Mouse (Mus musculus): ENCODE data around the gene Tefm. TPM values are rescaled to one million over a fixed set of nuclear protein-coding genes. Genes with fewer than 3 reads are reported as not detected.
A peak's percentile ranks its signal among the peaks of the same experiment; 100 is the strongest.

Gene Tefm
- polyA plus RNA-seq, 1 experiment, result 13.0 TPM

DNA sequence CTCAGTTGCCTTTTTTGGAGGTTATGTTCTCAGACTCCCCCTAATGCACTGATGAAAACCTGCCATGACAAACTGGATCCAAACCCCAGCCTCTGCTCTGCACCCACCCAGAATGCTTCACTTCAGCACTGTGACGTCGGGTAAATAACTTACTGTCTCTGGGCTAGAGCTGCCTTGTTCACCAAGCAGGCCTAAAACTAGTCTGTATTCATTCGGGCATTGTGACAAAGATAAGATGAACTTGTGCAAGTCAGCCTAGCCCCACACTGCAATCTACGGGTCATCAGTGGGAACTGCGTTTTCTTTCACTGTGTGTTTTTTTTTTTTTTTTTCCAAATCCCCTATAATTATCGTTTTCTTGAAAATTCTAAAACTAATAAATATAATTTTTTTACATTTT lies 5.8 kb upstream of the Tefm start:
- Histone ChIP-seq H3K36me3 (ENCODE audit: control insufficient read depth, insufficient read depth) (no peaks in the 10 kb centered on the region), H3K4me2 (ENCODE audit: low read depth) (no peak overlapping the region), H3K4me3 (no peak overlapping the region), H3ac (ENCODE audit: control insufficient read depth, insufficient read length) (no peak overlapping the region), H3K79me2 (ENCODE audit: control insufficient read depth, insufficient read depth) (no peaks in the 10 kb centered on the region), H3K27me3 (ENCODE audit: control insufficient read depth, insufficient read depth, insufficient read length) (no peaks in the 10 kb centered on the region)
- TF ChIP-seq MYOD1 (IDR thresholded peaks at IDR 0.05; ENCODE audit: control insufficient read depth in 1 of 3, insufficient read length in 2 of 3, low read depth in 2 of 3) (no peak), TCF3 (IDR thresholded peaks at IDR 0.05; ENCODE audit: insufficient read length, low read depth) (no peak), CEBPB (IDR thresholded peaks at IDR 0.05; ENCODE audit: insufficient read depth, poor library complexity, severe bottlenecking) (no peak), MAX (IDR thresholded peaks at IDR 0.05; ENCODE audit: low read depth) (no peak), SRF (IDR thresholded peaks at IDR 0.05; ENCODE audit: control insufficient read depth, insufficient read length, low read depth) (no peak), REST (IDR thresholded peaks at IDR 0.05; ENCODE audit: insufficient read depth, insufficient read length) (no peak), POLR2A (IDR thresholded peaks at IDR 0.05; ENCODE audit: insufficient read length, low read depth) (no peak), TCF12 (IDR thresholded peaks at IDR 0.05; ENCODE audit: insufficient read depth, poor library complexity, severe bottlenecking) (no peak), USF1 (IDR thresholded peaks at IDR 0.05; ENCODE audit: low read depth) (no peak)

DNA sequence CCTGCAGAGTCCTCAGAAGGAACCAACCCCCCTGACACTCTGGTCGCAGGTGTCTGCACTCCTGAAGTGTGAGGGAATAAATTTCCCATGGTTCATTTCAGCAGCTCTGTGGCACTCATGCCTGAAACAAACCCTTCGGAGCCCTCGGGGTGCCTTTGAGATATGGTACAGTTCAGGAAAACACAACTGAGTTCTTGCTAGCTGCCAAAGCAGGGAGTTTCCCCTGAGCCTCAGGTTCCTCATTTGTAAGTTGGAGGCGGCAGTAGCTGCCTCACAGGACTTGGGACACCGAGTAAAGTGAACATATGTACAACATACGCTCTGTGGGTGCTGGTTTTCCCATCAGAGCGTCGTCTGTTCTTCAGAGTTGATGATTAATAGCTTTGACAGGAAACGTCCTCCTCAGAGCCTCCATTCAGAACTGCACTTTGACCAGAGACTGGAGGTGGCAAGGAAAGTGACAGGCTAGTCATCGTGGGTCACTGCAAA lies 3.9 kb upstream of the Tefm start:
- Histone ChIP-seq H3K79me2 (ENCODE audit: control insufficient read depth, insufficient read depth) (peaks cover 7% of the 10 kb centered on the region), H3ac (ENCODE audit: control insufficient read depth, insufficient read length) (no peak overlapping the region), H3K4me2 (ENCODE audit: low read depth) (no peak overlapping the region), H3K36me3 (ENCODE audit: control insufficient read depth, insufficient read depth) (no peaks in the 10 kb centered on the region), H3K4me3 (no peak overlapping the region), H3K27me3 (ENCODE audit: control insufficient read depth, insufficient read depth, insufficient read length) (no peaks in the 10 kb centered on the region)
- TF ChIP-seq MYOG (IDR thresholded peaks at IDR 0.05; ENCODE audit: control insufficient read depth in 1 of 3, insufficient read depth in 1 of 3, insufficient read length in 2 of 3, low read depth in 2 of 3) (no peak), USF1 (IDR thresholded peaks at IDR 0.05; ENCODE audit: low read depth) (no peak), MAX (IDR thresholded peaks at IDR 0.05; ENCODE audit: low read depth) (no peak), MYOD1 (IDR thresholded peaks at IDR 0.05; ENCODE audit: control insufficient read depth in 1 of 3, insufficient read length in 2 of 3, low read depth in 2 of 3) (no peak), CEBPB (IDR thresholded peaks at IDR 0.05; ENCODE audit: insufficient read depth, poor library complexity, severe bottlenecking) (no peak), REST (IDR thresholded peaks at IDR 0.05; ENCODE audit: insufficient read depth, insufficient read length) (no peak), TCF3 (IDR thresholded peaks at IDR 0.05; ENCODE audit: insufficient read length, low read depth) (no peak), E2F4 (IDR thresholded peaks at IDR 0.05; ENCODE audit: insufficient read depth) (no peak), POLR2AphosphoS2 (IDR thresholded peaks at IDR 0.05; ENCODE audit: insufficient read length, low read depth) (no peak), TCF12 (IDR thresholded peaks at IDR 0.05; ENCODE audit: insufficient read depth, poor library complexity, severe bottlenecking) (no peak), SRF (IDR thresholded peaks at IDR 0.05; ENCODE audit: control insufficient read depth, insufficient read length, low read depth) (no peak), POLR2A (IDR thresholded peaks at IDR 0.05; ENCODE audit: insufficient read length, low read depth) (no peak)

DNA sequence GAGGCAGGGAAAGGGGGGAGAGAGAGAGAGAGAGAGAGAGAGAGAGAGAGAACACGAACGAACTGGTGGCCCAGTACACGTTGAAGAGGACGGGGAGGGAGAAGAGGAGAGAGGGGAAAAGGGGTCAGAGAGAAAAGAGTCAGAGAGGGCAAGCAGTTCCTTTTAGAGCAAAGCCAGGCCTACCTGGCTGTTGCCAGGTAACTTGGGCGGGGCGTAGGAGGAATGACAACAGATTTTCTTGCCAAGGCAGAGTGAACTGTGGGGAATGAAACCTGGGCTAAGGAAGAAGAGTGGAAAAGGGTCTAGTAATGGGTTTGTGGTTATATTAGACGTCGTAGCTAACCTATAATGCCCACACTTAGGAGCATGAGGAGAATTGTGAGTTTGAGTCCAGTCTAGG lies 897 bp upstream of the Tefm start:
- Histone ChIP-seq H3K79me2 (ENCODE audit: control insufficient read depth, insufficient read depth) (peaks cover 7% of the 10 kb centered on the region), H3K27me3 (ENCODE audit: control insufficient read depth, insufficient read depth, insufficient read length) (no peaks in the 10 kb centered on the region)

DNA sequence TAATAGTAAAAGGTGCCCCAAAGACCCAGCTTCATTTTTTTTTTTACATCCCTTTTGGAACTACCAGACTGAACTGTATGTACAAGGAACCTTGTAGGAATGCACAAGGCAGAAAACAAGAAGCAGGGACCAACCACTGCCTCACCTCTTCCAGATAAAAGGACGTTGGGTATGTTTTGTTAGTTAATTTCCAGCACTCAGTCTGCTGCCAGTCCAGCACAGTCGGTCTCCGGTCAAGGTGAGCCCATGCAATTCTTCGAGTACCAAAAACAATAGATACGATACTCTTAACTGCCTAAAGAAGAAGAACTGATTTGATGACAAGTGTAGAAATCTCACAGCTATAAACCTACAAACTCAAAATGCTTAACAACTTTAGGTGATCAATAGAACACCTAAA lies 4.2 kb downstream of the Tefm start:
- H3ac ChIP-seq (ENCODE audit: control insufficient read depth, insufficient read length), result no peak overlapping the region
- no peak overlapping the region for H3K4me2 ChIP-seq (ENCODE audit: low read depth)
- H3K27me3 ChIP-seq (ENCODE audit: control insufficient read depth, insufficient read depth, insufficient read length), result no peaks in the 10 kb centered on the region
- peaks cover 7% of the 10 kb centered on the region for H3K79me2 ChIP-seq (ENCODE audit: control insufficient read depth, insufficient read depth)
- TF ChIP-seq MYOD1 (IDR thresholded peaks at IDR 0.05; ENCODE audit: control insufficient read depth in 1 of 3, insufficient read length in 2 of 3, low read depth in 2 of 3) (no peak), CEBPB (IDR thresholded peaks at IDR 0.05; ENCODE audit: insufficient read depth, poor library complexity, severe bottlenecking) (no peak), SRF (IDR thresholded peaks at IDR 0.05; ENCODE audit: control insufficient read depth, insufficient read length, low read depth) (no peak), POLR2A (IDR thresholded peaks at IDR 0.05; ENCODE audit: insufficient read length, low read depth) (no peak), MAX (IDR thresholded peaks at IDR 0.05; ENCODE audit: low read depth) (no peak), POLR2AphosphoS2 (IDR thresholded peaks at IDR 0.05; ENCODE audit: insufficient read length, low read depth) (no peak), TCF3 (IDR thresholded peaks at IDR 0.05; ENCODE audit: insufficient read length, low read depth) (no peak), TCF12 (IDR thresholded peaks at IDR 0.05; ENCODE audit: insufficient read depth, poor library complexity, severe bottlenecking) (no peak), USF1 (IDR thresholded peaks at IDR 0.05; ENCODE audit: low read depth) (no peak), E2F4 (IDR thresholded peaks at IDR 0.05; ENCODE audit: insufficient read depth) (no peak)
- peaks cover 9% of the 10 kb centered on the region for H3K36me3 ChIP-seq (ENCODE audit: control insufficient read depth, insufficient read depth)
- no peak overlapping the region for H3K4me3 ChIP-seq

More for the DNA sequence above, 897 bp upstream of the Tefm start:
- TF ChIP-seq TCF12 (IDR thresholded peaks at IDR 0.05; ENCODE audit: insufficient read depth, poor library complexity, severe bottlenecking) (no peak), SRF (IDR thresholded peaks at IDR 0.05; ENCODE audit: control insufficient read depth, insufficient read length, low read depth) (no peak), TCF3 (IDR thresholded peaks at IDR 0.05; ENCODE audit: insufficient read length, low read depth) (no peak), USF1 (IDR thresholded peaks at IDR 0.05; ENCODE audit: low read depth) (no peak), MYOD1 (IDR thresholded peaks at IDR 0.05; ENCODE audit: control insufficient read depth in 1 of 3, insufficient read length in 2 of 3, low read depth in 2 of 3) (no peak), REST (IDR thresholded peaks at IDR 0.05; ENCODE audit: insufficient read depth, insufficient read length) (no peak), CEBPB (IDR thresholded peaks at IDR 0.05; ENCODE audit: insufficient read depth, poor library complexity, severe bottlenecking) (no peak), POLR2AphosphoS2 (IDR thresholded peaks at IDR 0.05; ENCODE audit: insufficient read length, low read depth) (no peak), MAX (IDR thresholded peaks at IDR 0.05; ENCODE audit: low read depth) (no peak), MYOG (IDR thresholded peaks at IDR 0.05; ENCODE audit: control insufficient read depth in 1 of 3, insufficient read depth in 1 of 3, insufficient read length in 2 of 3, low read depth in 2 of 3) (no peak), POLR2A (IDR thresholded peaks at IDR 0.05; ENCODE audit: insufficient read length, low read depth) (no peak), E2F4 (IDR thresholded peaks at IDR 0.05; ENCODE audit: insufficient read depth) (no peak)
- H3K4me2 ChIP-seq (ENCODE audit: low read depth), result peak overlapping the region; percentile 70
- no peaks in the 10 kb centered on the region for H3K36me3 ChIP-seq (ENCODE audit: control insufficient read depth, insufficient read depth)
- peak overlapping the region; percentile 77 for H3K4me3 ChIP-seq
- H3ac ChIP-seq (ENCODE audit: control insufficient read depth, insufficient read length), result peak overlapping the region; percentile 21

Measured in myocyte (in vitro differentiated cells).